Mouse (Mus musculus) brain, embryonic 14.5 days (tissue): ENCODE results near the gene Retn.

Source experiments
- CTCF ChIP-seq: fragments of 200-500 bp; IDR thresholded peaks from 2 replicates; pipeline ENCODE4 v1.5.1; 2012; ENCODE audit warnings: inconsistent platforms, mild to moderate bottlenecking, moderate library complexity, borderline replicate concordance; ENCODE audit not compliant: insufficient read depth, insufficient read length; ENCODE audit errors: extremely low read depth
- POLR2A ChIP-seq: fragments of 200-500 bp; IDR thresholded peaks from 2 replicates; pipeline ENCODE4 v1.6.1; 2012; ENCODE audit warnings: mild to moderate bottlenecking, inconsistent platforms, borderline replicate concordance; ENCODE audit not compliant: poor library complexity, insufficient read depth, insufficient read length, severe bottlenecking; ENCODE audit errors: extremely low read depth

GRCm38 (mm10) chr8:3660889-3661288 is 5.3 kb downstream of the Retn start:
- TF ChIP-seq POLR2A (no peak), CTCF (no peak)
